Mouse (Mus musculus) hindbrain, embryonic 11.5 days (tissue): ENCODE measurements around the gene Sos2. TPM values are rescaled to one million over a fixed set of nuclear protein-coding genes. Genes with fewer than 3 reads are reported as not detected.
A peak's percentile ranks its signal among the peaks of the same experiment; 100 is the strongest.
"Not testable (repeated sequence)": the region's sequence is repeated elsewhere in the genome, so short reads cannot be mapped to it uniquely, and the experiment has no call there.

Experiments used
- ATAC-seq: fragments of 200-750 bp; cut with Nextera tagmentation; 2 replicates; pipeline ENCODE4 v1.8.0; 2017; ENCODE audit warnings: mild to moderate bottlenecking, moderate TSS enrichment, moderate library complexity; ENCODE audit not compliant: low FRiP score
- DNase-seq: peaks from one replicate; pipeline ENCODE4 v3.0.0-alpha.2; 2015; ENCODE audit warnings: low spot score
- H3K27ac ChIP-seq: fragments of 300-500 bp; sonication (generic); 2 replicates; pipeline ENCODE4 v1.5.1; 2014; ENCODE audit warnings: mild to moderate bottlenecking, low read depth, low read length
- H3K27me3 ChIP-seq: fragments of 300-500 bp; sonication (generic); 2 replicates; pipeline ENCODE4 v1.6.1; 2014; ENCODE audit warnings: mild to moderate bottlenecking, low read length, moderate library complexity, mixed read lengths; ENCODE audit not compliant: control insufficient read depth, insufficient read depth
- H3K36me3 ChIP-seq: fragments of 300-500 bp; sonication (generic); 2 replicates; pipeline ENCODE4 v1.6.1; 2014; ENCODE audit warnings: mild to moderate bottlenecking, low read length, moderate library complexity, mixed read lengths; ENCODE audit not compliant: control insufficient read depth, insufficient read depth
- H3K4me1 ChIP-seq: fragments of 300-500 bp; sonication (generic); replicated peaks from 2 replicates; pipeline ENCODE4 v1.6.1; 2014; ENCODE audit warnings: low read length, mixed read lengths; ENCODE audit not compliant: control insufficient read depth, insufficient read depth
- H3K4me2 ChIP-seq: fragments of 300-500 bp; sonication (generic); replicated peaks from 2 replicates; pipeline ENCODE4 v1.6.1; 2014; ENCODE audit warnings: mild to moderate bottlenecking, low read depth, low read length
- H3K4me3 ChIP-seq: fragments of 300-500 bp; sonication (generic); 2 replicates; pipeline ENCODE4 v1.5.1; 2014; ENCODE audit warnings: low read depth, low read length
- H3K9ac ChIP-seq: fragments of 300-500 bp; sonication (generic); 2 replicates; pipeline ENCODE4 v1.6.1; 2014; ENCODE audit warnings: low read depth, low read length
- H3K9me3 ChIP-seq: fragments of 300-500 bp; sonication (generic); 2 replicates; pipeline ENCODE4 v1.6.1; 2016; ENCODE audit warnings: low read length; ENCODE audit not compliant: control insufficient read depth
- WGBS: fragments of 180-500 bp; shearing (Covaris S2); extraction: QIAGEN DNeasy Blood & Tissue Kit; methylation state at CpG from one replicate; pipeline ENCODE4 v1.1.7; 2014; 5-methylcytosine and 5-hydroxymethylcytosine counted together
- polyA plus RNA-seq: library from polyadenylated mRNA; unstranded; fragments of >200 nt; fragmentation: Nextera tagmentation; extraction: Ambion mirVana; gene quantifications from 2 replicates; pipeline ENCODE4 v1.2.1, GENCODE M21; 2014

Gene Sos2
- polyA plus RNA-seq, 1 experiment from 2014 or later, result 17.9 TPM

DNA sequence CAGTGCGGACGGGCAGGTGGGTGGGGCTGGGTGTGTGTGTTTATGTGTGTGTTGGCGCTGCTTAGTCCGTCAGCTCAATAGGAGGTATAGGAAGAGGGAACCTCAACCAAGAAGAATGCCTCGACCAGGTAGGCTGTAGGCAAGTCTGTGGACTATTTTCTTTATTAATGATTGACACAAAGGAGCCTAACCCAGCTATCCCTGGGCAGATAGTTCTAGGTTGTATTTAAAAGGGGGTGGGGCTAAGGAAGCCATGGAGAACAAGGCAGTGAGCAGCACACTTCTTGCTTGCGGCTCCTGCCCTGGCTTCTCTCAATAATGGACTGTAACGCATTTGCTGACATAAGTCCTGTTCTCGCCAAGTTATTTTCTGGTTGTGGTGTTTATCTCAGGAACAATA, 32.1 kb downstream of the Sos2 start:
- Histone ChIP-seq H3K27ac (no peak overlapping the region), H3K4me1 (no peaks in the 10 kb centered on the region), H3K4me3 (no peak overlapping the region), H3K9ac (no peak overlapping the region), H3K4me2 (no peak overlapping the region), H3K9me3 (no peaks in the 10 kb centered on the region), H3K36me3 (peaks cover 6% of the 10 kb centered on the region; the same call in 1 of the 2 replicates), H3K27me3 (no peaks in the 10 kb centered on the region)
- 87% methylated on average over 8 of the region's 8 CpGs for WGBS
- no peak for DNase-seq
- no peak for ATAC-seq

DNA sequence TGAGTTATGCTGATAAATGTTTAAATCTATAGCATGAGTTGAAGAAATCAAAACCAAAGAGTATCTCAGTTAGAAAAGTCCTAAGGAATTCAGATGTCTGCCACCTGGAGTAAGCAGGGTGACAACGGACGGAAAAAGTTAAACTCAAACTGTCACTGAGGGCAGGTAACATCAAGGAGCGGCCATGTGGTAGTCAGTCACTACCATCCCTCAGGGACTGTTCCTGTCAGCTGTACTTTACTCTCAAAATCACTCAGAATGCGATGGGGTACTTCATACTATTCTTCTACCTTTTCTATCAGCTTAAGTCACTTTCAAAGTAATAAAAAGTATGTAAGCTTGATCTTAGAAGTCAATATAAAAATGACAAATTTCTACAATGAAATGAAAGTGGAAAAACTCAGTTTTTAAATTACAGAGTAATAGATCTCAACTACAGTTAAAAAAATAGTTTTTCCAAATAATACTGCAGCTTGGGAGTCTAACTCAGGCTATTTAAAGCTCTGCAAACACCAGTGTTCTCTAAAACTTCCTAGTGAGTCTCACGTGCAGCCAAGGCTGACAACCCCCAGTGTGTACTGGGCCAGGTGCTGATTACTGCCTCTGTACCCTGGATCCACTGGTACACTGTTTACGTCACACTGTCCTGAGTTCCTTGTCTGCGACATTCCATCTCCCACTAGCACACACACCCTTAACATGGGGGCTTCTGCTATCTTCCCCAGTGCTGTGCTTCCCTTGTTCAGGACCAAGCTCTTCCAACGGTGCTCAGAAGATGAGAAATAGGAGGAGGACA, 35.6 kb downstream of the Sos2 start:
- Histone ChIP-seq H3K27ac (no peak overlapping the region), H3K4me3 (no peak overlapping the region), H3K9ac (no peak overlapping the region), H3K4me2 (no peak overlapping the region), H3K4me1 (no peaks in the 10 kb centered on the region), H3K9me3 (no peaks in the 10 kb centered on the region), H3K36me3 (0 out of 2 replicates have a peak, but pooled peaks cover 4% of the 10 kb centered on the region), H3K27me3 (no peaks in the 10 kb centered on the region)
- no peak for ATAC-seq
- 89% methylated on average over 8 of the region's 8 CpGs for WGBS
- no peak for DNase-seq

DNA sequence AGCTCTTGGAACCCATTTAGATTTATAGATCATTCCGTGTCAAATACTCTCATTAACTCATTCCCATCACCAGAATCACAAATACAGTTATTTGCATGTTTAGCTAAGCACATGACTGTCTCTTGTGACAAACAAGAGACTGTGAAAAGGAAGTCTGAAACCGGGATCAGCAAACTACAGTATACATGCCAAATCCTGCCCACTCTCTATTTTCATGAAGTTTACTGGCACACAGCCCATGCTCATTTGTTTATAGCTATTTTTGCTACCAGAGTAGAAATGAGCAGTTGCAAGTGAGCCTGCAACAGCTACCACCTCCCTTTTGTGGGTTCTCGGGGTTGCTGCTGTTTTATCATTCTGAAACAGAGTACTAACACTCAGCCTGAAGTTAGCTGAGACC, 36.8 kb downstream of the Sos2 start:
- Histone ChIP-seq H3K4me2 (no peak overlapping the region), H3K9me3 (no peaks in the 10 kb centered on the region), H3K9ac (no peak overlapping the region), H3K4me1 (no peaks in the 10 kb centered on the region), H3K4me3 (no peak overlapping the region), H3K27me3 (no peaks in the 10 kb centered on the region), H3K36me3 (0 out of 2 replicates have a peak, but pooled peaks cover 4% of the 10 kb centered on the region), H3K27ac (no peak overlapping the region)
- 95% methylated on average over 3 of the region's 3 CpGs for WGBS
- DNase-seq (no peak), ATAC-seq (no peak)

DNA sequence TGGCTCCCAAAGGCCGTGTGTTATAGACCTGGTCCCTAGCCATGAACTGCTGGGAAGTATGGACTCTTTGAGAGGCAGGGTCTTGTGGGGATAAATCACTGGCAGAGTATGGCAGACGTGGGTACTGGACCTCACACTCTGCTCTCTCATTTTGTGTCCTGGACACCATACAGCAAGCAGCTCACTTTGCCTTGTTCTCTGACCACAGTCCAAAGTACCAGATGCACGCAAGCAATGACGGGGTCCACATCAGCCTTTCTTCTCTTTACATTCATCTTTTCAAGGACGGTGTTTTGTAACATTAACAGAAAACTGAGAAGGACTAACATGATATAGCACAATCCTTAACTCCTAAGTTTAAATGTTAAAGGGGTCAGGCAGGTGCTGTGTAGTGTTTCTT, 38.8 kb downstream of the Sos2 start:
- Histone ChIP-seq H3K27ac (no peak overlapping the region), H3K4me1 (no peaks in the 10 kb centered on the region), H3K4me2 (no peak overlapping the region), H3K9me3 (no peaks in the 10 kb centered on the region), H3K27me3 (no peaks in the 10 kb centered on the region), H3K4me3 (no peak overlapping the region), H3K36me3 (0 out of 2 replicates have a peak, but pooled peaks cover 4% of the 10 kb centered on the region), H3K9ac (no peak overlapping the region)
- WGBS, result 93% methylated on average over 5 of the region's 5 CpGs
- no peak for DNase-seq
- ATAC-seq, result no peak

DNA sequence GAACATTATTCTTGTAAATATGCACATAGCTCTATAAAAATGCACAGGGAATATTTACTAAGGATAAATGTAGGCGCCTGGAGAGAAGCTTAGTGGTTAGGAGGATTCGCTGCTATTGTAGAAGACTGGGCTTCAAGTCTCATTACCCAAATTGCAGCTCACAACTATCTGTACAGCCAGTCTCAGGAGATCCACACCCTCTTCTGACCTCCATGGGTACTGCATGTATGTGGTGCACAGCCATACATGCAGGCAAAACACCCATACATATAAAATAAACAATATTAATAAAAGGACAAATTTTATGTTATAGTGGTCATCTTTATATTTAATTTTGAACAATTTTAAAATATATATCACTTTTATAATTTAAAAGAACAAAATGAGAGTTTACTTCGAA, 46.9 kb downstream of the Sos2 start:
- peak; percentile 37 for DNase-seq

DNA sequence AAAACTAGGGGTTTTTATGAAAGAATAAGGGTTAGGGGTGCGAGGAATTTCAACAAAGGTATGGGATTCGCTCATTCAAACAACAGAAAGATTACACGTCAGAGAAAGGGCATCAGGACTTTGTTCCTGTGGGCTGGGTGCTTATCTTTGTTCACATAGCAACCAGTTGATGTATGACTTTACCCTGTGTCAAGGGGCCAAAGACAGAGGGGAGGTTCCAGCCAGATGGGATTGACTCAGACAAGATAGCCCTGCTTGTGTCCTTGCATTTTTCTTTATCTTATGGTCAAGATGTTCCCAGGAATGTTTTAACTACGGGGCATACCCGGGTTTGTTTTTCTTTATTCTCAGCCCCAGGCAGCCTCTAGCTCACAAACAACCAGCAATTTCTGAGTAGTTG, 63.1 kb downstream of the Sos2 start:
- not testable (repeated sequence) for H3K27me3 ChIP-seq, DNase-seq, H3K4me2 ChIP-seq, H3K9me3 ChIP-seq, H3K4me1 ChIP-seq, H3K4me3 ChIP-seq, H3K27ac ChIP-seq, ATAC-seq, H3K36me3 ChIP-seq, H3K9ac ChIP-seq
- WGBS, result 85% methylated on average over 5 of the region's 5 CpGs

More for the DNA sequence above, 46.9 kb downstream of the Sos2 start:
- Histone ChIP-seq H3K4me1 (no peaks in the 10 kb centered on the region), H3K27me3 (no peaks in the 10 kb centered on the region), H3K4me3 (no peak overlapping the region), H3K36me3 (no peaks in the 10 kb centered on the region), H3K27ac (no peak overlapping the region), H3K9ac (no peak overlapping the region), H3K9me3 (no peaks in the 10 kb centered on the region), H3K4me2 (no peak overlapping the region)
- ATAC-seq, result no peak
- 82% methylated on average over 3 of the region's 3 CpGs for WGBS

DNA sequence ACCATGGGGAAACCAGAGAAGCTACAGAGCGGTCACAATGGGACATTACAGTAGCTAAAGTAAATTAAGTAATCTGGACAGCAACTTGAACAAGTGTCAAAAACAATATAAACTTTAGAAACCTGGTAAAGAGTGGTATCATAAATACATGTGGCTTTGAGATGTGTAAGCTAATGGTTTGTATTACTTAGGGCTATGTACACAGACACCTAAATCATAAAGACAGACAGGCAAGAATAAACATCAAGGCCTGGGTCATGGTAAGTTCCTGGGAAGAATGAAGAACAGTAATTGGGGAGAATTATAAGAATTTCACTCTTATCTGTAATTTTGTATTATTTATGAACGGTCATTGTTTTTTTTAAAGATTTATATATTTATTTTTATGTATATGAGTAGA, 77.3 kb downstream of the Sos2 start:
- Histone ChIP-seq H3K36me3 (no peaks in the 10 kb centered on the region), H3K27me3 (no peaks in the 10 kb centered on the region), H3K4me2 (no peak overlapping the region), H3K4me1 (no peaks in the 10 kb centered on the region), H3K9me3 (no peaks in the 10 kb centered on the region), H3K27ac (no peak overlapping the region), H3K9ac (no peak overlapping the region), H3K4me3 (no peak overlapping the region)
- DNase-seq (no peak), ATAC-seq (no peak)
- 95% methylated on average over 2 of the region's 2 CpGs for WGBS

DNA sequence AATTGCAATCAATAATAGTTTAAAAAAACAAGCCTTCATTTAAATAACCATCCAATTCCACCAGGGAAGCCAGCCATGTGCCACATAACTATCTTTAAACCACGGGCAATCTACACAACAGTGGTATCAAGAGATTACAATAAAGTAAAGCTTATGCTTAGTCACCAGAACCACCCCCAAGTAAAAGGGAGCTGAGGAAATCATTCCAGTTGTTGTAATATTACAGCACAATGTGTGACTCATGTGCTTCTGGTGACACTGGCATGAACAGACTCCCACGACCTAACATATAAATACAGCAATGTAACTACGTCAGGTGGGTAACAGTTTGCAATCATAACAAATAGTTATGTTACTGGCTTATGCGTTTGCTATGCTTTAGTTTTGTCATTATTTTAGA, 84.2 kb downstream of the Sos2 start:
- 92% methylated on average over 4 of the region's 4 CpGs for WGBS
- DNase-seq (no peak), ATAC-seq (no peak)
- no peaks in the 10 kb centered on the region for H3K9me3 ChIP-seq
- no peak overlapping the region for H3K27ac ChIP-seq
- H3K36me3 ChIP-seq, result no peaks in the 10 kb centered on the region
- H3K4me3 ChIP-seq, result no peak overlapping the region
- no peaks in the 10 kb centered on the region for H3K4me1 ChIP-seq
- H3K4me2 ChIP-seq, result no peak overlapping the region
- H3K9ac ChIP-seq, result no peak overlapping the region
- no peaks in the 10 kb centered on the region for H3K27me3 ChIP-seq

DNA sequence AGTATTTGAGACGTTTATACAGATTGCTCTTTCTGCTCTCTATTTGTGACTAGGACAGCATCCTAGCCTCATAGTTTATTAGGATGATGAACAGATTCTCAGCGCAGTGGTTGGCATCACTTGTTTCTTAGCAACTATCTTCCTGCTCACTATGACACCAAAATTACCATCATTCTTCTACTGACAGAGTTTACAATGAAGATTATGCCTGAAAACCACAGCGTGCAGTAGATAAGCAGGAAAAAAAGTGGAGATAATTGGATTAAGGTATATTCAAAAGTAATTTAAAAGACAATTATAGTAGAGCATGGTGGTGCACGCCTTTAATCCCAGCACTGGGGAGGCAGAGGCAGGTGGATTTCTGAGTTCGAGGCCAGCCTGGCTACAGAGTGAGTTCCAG, 88.5 kb downstream of the Sos2 start:
- Histone ChIP-seq H3K36me3 (no peaks in the 10 kb centered on the region), H3K9ac (no peak overlapping the region), H3K4me1 (no peaks in the 10 kb centered on the region), H3K27ac (no peak overlapping the region), H3K9me3 (no peaks in the 10 kb centered on the region), H3K27me3 (no peaks in the 10 kb centered on the region), H3K4me2 (no peak overlapping the region), H3K4me3 (no peak overlapping the region)
- ATAC-seq (no peak), DNase-seq (no peak)
- WGBS, result 90% methylated on average over 5 of the region's 5 CpGs
